Mouse (Mus musculus) liver, postnatal 0 days (tissue): ENCODE results near the gene Efna3.

Experiments used
- CTCF ChIP-seq: sonication (generic); IDR thresholded peaks from 2 replicates; pipeline ENCODE4 v1.5.1; 2016; ENCODE audit warnings: antibody characterized with exemption, low read depth
- EP300 ChIP-seq: IDR thresholded peaks from 2 replicates; pipeline ENCODE4 v1.6.1; 2016; ENCODE audit warnings: antibody characterized with exemption, low read depth, mild to moderate bottlenecking

DNA sequence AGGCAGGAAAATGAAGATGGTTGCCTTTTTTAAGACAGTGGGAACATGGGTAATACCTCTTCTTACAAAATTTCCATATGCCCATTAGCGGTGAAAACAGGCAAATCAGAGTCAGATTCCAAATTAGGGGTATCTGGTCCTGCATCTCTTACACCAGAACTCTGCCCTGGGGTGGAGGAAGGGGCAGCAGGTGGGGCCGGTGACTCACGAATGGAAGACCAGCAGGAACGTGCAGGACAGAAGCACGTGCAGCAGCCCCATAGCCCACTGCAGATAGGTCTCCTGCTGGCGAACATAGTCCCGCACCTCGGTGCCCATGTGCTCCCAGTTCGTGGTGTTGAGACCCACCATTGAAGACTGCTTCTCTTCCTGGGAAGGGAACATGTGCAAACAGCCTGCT, 33.3 kb upstream of the Efna3 start:
- TF ChIP-seq CTCF (no peak), EP300 (no peak)
